Mouse (Mus musculus): ENCODE results near the gene Il1r2.

Il1r2 gene

DNA sequence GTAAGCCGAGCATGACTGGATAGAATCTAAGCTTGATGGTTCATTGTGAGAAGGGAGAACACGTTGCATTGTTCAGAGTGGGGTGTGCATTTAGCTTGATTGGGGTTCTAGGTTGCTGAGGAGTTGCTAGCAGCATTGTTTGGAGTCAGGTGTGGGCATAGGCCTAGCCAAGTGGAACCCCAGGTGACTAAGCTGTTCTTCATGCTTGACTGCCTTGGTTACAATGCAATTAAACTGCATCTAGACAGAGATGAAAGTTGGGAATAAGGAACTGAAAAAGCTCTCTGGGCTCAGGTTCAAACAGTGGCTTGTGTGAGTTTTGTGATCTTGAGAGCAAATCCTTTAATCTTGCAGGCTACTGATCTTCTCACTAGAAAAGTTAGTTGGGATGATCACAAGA is 55.4 kb downstream of the Il1r2 start:
- DNase-seq (ENCODE audit: low read depth, low spot score): no peak

DNA sequence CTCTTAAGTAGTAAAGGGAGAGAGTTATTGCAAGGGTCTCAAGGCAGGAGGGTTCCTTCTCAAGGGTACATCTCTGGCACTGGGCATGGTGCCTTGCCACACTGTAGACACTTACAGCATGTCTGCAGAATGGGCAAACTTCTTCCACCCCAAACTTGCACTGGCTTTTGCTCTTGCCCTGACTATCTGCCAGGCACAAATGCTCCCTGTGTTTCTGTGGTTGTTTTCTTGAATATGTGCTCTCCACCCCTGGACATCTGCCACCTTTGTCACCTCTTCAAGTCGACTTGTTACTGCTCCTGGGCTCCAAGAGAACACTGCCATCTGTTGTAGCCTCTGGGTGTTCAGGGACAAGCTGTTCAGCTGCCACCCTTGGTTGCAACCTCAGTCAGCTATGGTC is 57.8 kb downstream of the Il1r2 start:
- no peak for DNase-seq (ENCODE audit: low read depth, low spot score)

DNA sequence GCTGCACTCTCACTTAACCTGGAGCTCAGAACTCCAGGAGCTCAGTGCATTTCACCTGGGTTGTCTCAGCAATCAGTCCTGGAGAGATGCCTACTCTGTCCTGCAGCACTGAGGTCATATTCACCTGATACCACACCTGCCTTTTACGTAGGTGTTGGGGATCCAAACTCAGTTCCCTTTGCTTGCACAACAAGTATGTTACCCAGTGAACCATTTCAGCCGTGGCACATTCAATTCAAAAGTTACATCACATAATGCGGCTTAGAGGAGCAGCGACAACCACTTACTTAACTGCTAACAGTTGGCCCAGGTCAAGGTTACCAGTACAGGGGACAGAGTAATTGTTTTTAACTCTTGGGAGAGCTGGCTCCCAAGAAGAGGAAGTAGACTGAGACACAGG is 58.8 kb downstream of the Il1r2 start:
- DNase-seq (ENCODE audit: low read depth, low spot score): no peak

DNA sequence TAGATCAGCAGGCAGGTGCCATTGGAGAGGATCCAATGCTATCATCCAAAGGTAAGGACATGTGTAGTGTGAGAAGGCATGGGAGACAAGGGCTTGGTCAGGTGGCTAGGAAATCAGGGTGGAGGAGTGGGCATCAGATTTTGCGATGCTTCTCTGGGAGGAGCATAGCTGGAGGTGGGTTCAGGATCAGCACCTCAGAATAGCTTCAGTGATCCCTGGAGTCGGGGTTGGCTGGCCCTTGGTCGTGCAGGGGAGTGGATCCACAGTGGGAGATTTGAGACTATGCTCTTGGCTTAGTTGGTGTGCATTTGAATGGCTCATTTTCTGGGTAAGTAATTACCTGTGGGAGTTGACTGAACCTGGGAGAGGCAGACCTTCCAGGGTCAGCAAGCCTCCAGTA is 59.7 kb downstream of the Il1r2 start:
- no peak for DNase-seq (ENCODE audit: low read depth, low spot score)

DNA sequence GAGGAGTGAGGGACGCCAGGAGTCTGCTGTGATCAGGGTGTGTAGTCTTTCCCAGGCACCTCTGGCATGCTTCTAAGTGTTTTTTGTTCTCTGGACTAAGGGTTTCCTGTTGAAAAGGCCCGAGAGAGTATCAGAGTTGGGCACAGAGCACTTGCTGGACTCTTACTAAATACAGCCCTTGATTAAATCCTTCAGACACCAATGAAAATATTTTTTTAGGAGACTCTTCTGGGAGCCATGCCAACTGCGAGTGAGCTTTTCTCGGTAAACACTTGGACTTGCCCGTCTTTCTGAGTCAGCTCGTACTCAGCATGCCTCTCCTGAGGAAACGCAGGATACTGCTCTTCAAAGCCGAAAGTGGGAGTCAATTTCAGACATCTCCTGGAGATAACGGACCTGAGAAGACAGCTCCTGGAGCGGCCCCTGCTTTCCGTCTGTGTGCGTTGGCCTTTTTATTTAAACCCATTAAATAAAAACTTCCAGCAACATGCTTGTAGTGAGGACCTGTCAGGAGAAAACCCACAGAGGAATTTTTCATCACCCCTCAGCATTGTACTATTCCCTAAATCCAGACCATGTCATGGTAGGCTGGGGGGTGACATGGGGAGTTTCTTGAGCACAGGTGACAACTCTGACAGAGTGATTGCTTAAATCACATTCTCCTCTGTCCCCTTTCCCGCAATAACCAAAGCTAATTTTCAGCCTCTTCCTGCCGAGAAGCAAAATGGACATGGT is 66.1 kb downstream of the Il1r2 start:
- DNase-seq (ENCODE audit: low read depth, low spot score): no peak

DNA sequence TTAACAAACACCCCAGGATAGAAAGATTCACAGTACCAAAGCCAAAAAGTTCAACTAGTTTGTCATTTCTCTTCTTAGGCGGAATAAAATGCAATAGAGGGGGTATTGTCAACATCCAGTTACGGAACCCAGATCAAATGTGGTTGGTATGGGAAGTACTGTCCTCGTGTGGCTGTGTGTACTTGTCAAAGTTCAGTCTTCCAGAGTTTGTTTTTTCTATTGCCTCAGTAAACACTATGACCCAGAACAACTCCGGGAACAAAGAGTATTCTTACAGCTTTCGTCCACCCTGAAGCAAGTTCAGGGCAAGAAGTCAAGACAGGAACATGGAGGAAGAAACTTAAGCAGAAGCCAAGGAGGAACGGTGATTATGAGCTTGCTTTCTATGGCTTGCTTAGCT is 82.2 kb downstream of the Il1r2 start:
- no peak for DNase-seq (ENCODE audit: low read depth, low spot score)

DNA sequence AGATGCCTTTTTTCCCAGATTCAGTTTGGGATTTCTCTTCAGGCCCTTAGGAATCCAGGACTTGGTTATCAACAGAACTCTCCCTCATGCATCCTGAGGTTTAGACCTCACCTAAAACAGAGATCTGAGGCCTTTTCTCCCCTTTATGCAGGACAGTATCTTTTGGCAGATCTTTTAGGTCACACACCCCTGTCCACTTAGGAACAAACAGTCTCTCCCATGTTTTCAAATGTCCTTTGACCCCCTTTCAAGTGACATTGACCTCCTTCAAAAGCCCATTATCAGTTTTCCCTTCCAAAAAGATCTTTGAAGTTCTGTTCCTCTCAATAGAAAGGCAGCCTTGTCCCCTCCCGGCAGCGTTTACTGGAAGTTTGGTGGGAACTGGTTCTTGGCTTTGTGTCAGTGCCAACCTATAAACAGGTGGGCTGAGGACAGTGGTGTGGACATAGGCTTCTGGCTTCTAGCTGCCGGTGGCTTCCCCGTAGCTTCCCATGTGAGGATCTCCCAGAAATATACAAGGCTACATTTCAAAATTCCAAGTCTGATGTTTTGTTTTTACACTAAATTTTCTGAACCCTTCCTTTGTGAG is 89.5 kb downstream of the Il1r2 start:
- no peak for DNase-seq (ENCODE audit: low read depth, low spot score)

DNA sequence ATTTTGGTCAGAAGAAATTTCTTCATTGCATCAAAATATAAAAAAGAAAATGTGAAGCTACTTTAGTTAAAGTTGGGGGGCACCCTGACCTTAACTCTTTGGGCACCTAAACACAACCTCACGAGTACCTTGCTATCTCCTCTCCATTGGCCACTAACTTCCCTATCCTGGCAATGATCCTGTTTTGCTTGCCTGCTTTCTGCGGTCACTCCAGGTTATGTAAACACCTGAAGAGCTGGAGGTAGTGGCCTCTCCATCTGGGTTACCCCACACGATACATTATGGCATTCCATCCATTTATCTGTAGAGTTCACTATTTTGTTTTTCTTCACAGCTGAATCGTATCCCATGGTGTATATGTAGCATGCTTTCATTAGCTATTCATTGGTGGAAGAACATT is 90.5 kb downstream of the Il1r2 start:
- DNase-seq (ENCODE audit: low read depth, low spot score): no peak

DNA sequence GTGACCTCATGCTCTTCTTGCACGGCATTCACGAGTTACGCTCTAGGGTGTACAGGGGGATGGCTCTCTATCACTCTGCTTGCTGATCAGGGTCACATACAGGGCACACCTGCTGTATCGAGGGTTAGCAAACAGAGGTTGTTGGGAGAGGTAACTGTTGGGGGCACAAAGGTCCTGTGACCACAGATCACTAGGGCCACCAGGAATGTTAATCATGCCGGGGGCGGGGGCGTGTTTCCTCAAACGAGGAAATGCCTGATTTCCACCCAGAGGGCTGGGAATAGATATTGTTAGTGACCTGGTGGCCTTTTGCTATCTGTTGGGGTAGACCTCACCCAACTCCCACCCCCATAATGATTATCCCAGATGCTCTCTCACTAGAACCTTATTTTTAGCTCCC is 93.7 kb downstream of the Il1r2 start:
- DNase-seq (ENCODE audit: low read depth, low spot score): no peak

DNA sequence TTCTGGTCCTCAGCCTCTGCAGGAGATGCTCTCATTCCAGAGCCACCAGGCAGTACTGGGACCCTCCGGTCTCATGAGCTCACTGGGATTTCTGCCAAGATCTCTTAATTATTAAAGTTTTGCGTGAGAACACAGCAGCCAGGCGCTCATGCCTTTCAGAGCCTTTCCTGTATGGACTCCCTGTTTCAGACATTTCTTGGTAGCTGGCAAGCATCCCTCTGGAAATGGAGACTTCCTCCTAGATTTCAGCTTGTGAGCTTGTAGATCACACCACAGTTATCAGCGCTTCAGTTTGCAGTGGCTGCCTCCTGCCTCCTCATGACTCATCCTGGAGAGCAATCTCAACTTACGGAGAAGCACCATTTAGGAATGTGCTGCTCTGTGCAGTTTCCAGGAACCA is 98.0 kb downstream of the Il1r2 start:
- no peak for DNase-seq (ENCODE audit: low read depth, low spot score)

DNA sequence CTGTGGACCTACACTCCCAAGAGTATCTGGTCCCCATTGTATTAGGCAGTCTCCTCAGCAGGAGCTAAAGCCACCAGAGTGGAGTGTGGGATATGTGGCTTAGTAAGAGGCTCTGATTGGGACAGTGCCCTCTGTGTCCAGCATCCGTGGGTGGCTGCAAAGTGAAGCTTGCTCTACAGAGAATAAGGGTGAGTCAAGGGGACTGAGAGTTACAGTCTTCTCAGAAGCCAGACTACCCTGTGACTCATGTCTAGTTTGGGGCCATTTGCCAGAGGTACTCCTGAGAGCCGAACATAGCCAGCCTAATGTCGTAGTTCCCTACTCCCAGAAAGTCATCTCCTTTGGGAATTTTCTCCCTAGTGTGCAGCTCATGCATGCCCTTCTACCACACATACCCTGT is 100.3 kb downstream of the Il1r2 start:
- DNase-seq (ENCODE audit: low read depth, low spot score): no peak

Measured in CD4-positive helper T cell, adult 2 months (primary cell).